Mouse (Mus musculus) CH12.LX (cell line): ENCODE data around the gene Ciz1. TPM values are rescaled to one million over a fixed set of nuclear protein-coding genes. Genes with fewer than 3 reads are reported as not detected.

Experiments used
- DNase-seq: peaks from one replicate; pipeline ENCODE4 v3.0.0-alpha.2; 2013; ENCODE audit errors: extremely low read depth
- H3K27ac ChIP-seq: 2 replicates; pipeline ENCODE4 v1.5.1; 2012; ENCODE audit warnings: low read depth, mild to moderate bottlenecking, control low read depth, moderate library complexity; ENCODE audit not compliant: insufficient read depth
- H3K27me3 ChIP-seq: replicated peaks from 2 replicates; pipeline ENCODE3; 2012; ENCODE audit warnings: inconsistent platforms
- H3K36me3 ChIP-seq, 2 experiments: replicated peaks in 1 of 2; 2 replicates each; pipeline versions ENCODE3 to v1.6.1; 2012; ENCODE audit warnings: inconsistent platforms in 1 of 2, low read length in 1 of 2, mild to moderate bottlenecking in 1 of 2, mixed read lengths in 1 of 2, moderate library complexity in 1 of 2; ENCODE audit not compliant: control insufficient read depth in 1 of 2, insufficient read depth in 1 of 2
- H3K4me1 ChIP-seq, 2 experiments: 2 replicates each; pipeline ENCODE4 v1.6.1; 2012; ENCODE audit warnings: inconsistent platforms in 1 of 2, moderate library complexity in 1 of 2; ENCODE audit not compliant: insufficient read depth in 2 of 2, control insufficient read depth in 1 of 2
- H3K4me2 ChIP-seq: 2 replicates; pipeline ENCODE4 v1.6.1; 2012; ENCODE audit warnings: low read depth, mild to moderate bottlenecking, control low read depth; ENCODE audit not compliant: poor library complexity, insufficient read depth, severe bottlenecking
- H3K4me3 ChIP-seq, 3 experiments: fragments of 150-350 bp in 1 of 3; sonication (generic) in 1 of 3; replicated peaks in 1 of 3; 2 replicates each; pipeline versions ENCODE3 to v1.5.1; 2011 to 2012; ENCODE audit warnings: low read depth in 2 of 3, low read length in 2 of 3, mild to moderate bottlenecking in 2 of 3, moderate library complexity in 2 of 3, control low read depth in 1 of 3, improper control_type of control experiment in 1 of 3, inconsistent platforms in 1 of 3, mixed read lengths in 1 of 3; ENCODE audit not compliant: poor library complexity in 1 of 3
- H3K79me2 ChIP-seq: replicated peaks from 2 replicates; pipeline ENCODE4 v1.6.1; 2012; ENCODE audit warnings: mild to moderate bottlenecking, moderate library complexity; ENCODE audit not compliant: control insufficient read depth, poor library complexity, insufficient read depth, severe bottlenecking; ENCODE audit errors: extremely low read depth
- H3K9ac ChIP-seq: 2 replicates; pipeline ENCODE4 v1.6.1; 2012; ENCODE audit warnings: low read depth, mild to moderate bottlenecking, control low read depth, moderate library complexity; ENCODE audit not compliant: insufficient read depth
- H3K9me3 ChIP-seq: replicated peaks from 2 replicates; pipeline ENCODE3; 2012; ENCODE audit warnings: low read length, inconsistent platforms, mixed read lengths
- CHD2 ChIP-seq: IDR thresholded peaks from 2 replicates; pipeline ENCODE4 v1.6.1; 2011; ENCODE audit warnings: low read length, improper control_type of control experiment
- CTCF ChIP-seq, 2 experiments: IDR thresholded peaks in 1 of 2; conservative IDR thresholded peaks in 1 of 2; 2 replicates each; pipeline ENCODE4 v1.5.1; 2011 to 2012; ENCODE audit warnings: low read depth in 2 of 2, low read length in 2 of 2, improper control_type of control experiment in 1 of 2, inconsistent platforms in 1 of 2, mild to moderate bottlenecking in 1 of 2, moderate library complexity in 1 of 2
- E2F4 ChIP-seq: IDR thresholded peaks from 2 replicates; pipeline ENCODE4 v1.6.1; 2011; ENCODE audit warnings: low read depth, low read length, improper control_type of control experiment; ENCODE audit not compliant: insufficient replicate concordance
- EP300 ChIP-seq: IDR thresholded peaks from 2 replicates; pipeline ENCODE4 v1.6.1; 2011; ENCODE audit warnings: low read length, improper control_type of control experiment
- ETS1 ChIP-seq: conservative IDR thresholded peaks from 2 replicates; pipeline ENCODE4 v1.6.1; 2012; ENCODE audit warnings: low read depth, mild to moderate bottlenecking, inconsistent platforms, low read length, improper control_type of control experiment, moderate library complexity
- HCFC1 ChIP-seq: IDR thresholded peaks from 2 replicates; pipeline ENCODE4 v1.6.1; 2012; ENCODE audit warnings: low read depth, mild to moderate bottlenecking, inconsistent platforms, low read length, improper control_type of control experiment
- JUND ChIP-seq: conservative IDR thresholded peaks from 2 replicates; pipeline ENCODE4 v1.6.1; 2011; ENCODE audit warnings: low read depth, low read length, improper control_type of control experiment
- KAT2A ChIP-seq: IDR thresholded peaks from 2 replicates; pipeline ENCODE4 v1.6.1; 2012; ENCODE audit warnings: low read length, improper control_type of control experiment, inconsistent platforms; ENCODE audit not compliant: insufficient replicate concordance
- MAFK ChIP-seq: IDR thresholded peaks from 2 replicates; pipeline ENCODE4 v1.6.1; 2011; ENCODE audit warnings: low read length, improper control_type of control experiment; ENCODE audit not compliant: insufficient replicate concordance
- MAX ChIP-seq: IDR thresholded peaks from 2 replicates; pipeline ENCODE4 v1.6.1; 2011; ENCODE audit warnings: low read length, improper control_type of control experiment
- MAZ ChIP-seq: IDR thresholded peaks from 2 replicates; pipeline ENCODE4 v1.6.1; 2012; ENCODE audit warnings: low read depth, mild to moderate bottlenecking, inconsistent platforms, low read length, improper control_type of control experiment, moderate library complexity
- NELFE ChIP-seq: IDR thresholded peaks from 2 replicates; pipeline ENCODE4 v1.6.1; 2011; ENCODE audit warnings: low read depth, low read length, improper control_type of control experiment
- NRF1 ChIP-seq: IDR thresholded peaks from 2 replicates; pipeline ENCODE4 v1.6.1; 2014; ENCODE audit warnings: low read depth, mild to moderate bottlenecking, inconsistent platforms, low read length, improper control_type of control experiment, moderate library complexity
- POLR2A ChIP-seq: IDR thresholded peaks from 2 replicates; pipeline ENCODE4 v1.6.1; 2011; ENCODE audit warnings: low read depth, mild to moderate bottlenecking, improper control_type of control experiment, low read length
- TBP ChIP-seq: conservative IDR thresholded peaks from 2 replicates; pipeline ENCODE4 v1.6.1; 2011; ENCODE audit warnings: low read depth, low read length, improper control_type of control experiment
- TCF12 ChIP-seq: IDR thresholded peaks from 2 replicates; pipeline ENCODE4 v1.6.1; 2014; ENCODE audit warnings: low read depth, mild to moderate bottlenecking, inconsistent platforms, low read length, improper control_type of control experiment
- USF1 ChIP-seq: IDR thresholded peaks from 2 replicates; pipeline ENCODE4 v1.6.1; 2014; ENCODE audit warnings: low read depth, mild to moderate bottlenecking, inconsistent platforms, low read length, improper control_type of control experiment
- USF2 ChIP-seq: conservative IDR thresholded peaks from 2 replicates; pipeline ENCODE4 v1.6.1; 2011; ENCODE audit warnings: low read depth, low read length, improper control_type of control experiment
- ZC3H11A ChIP-seq: IDR thresholded peaks from 2 replicates; pipeline ENCODE4 v1.6.1; 2012; ENCODE audit warnings: low read depth, mild to moderate bottlenecking, inconsistent platforms, low read length, improper control_type of control experiment
- ZMIZ1 ChIP-seq: IDR thresholded peaks from 2 replicates; pipeline ENCODE4 v1.6.1; 2012; ENCODE audit warnings: low read depth, mild to moderate bottlenecking, inconsistent platforms, low read length, improper control_type of control experiment
- dilution Hi-C: fragments of 300-500 bp; cut with MboI; formaldehyde crosslinking; loops from 2 replicates; pipeline ENCODE4 v1.14.3; 2020; ENCODE audit warnings: low sequenced_read_pairs; ENCODE audit not compliant: extremely low pct_unique_long_range_greater_than_20kb, extremely low pct_ligation_motif_present
- in situ Hi-C: fragments of 300-500 bp; cut with MboI; formaldehyde crosslinking; loops from 3 replicates; pipeline ENCODE4 v1.14.3; 2019; ENCODE audit warnings: low sequenced_read_pairs, low pct_ligation_motif_present, low pct_unique_long_range_greater_than_20kb, mixed read lengths
- polyA plus RNA-seq: library from polyadenylated mRNA; unstranded; fragments of >175 nt; gene quantifications from 2 replicates; pipeline ENCODE4 v1.2.1, GENCODE M21; 2012; ENCODE audit warnings: low read depth; ENCODE audit not compliant: insufficient read length
- total RNA-seq, 2 experiments: library from RNA; depleted of rRNA; stranded (reverse); fragments of 300-350 nt in 1 of 2; fragments of >200 nt in 1 of 2; gene quantifications; 2 replicates each; pipeline ENCODE4 v1.2.3; 2012 to 2014

Ciz1 gene
- total and polyA plus RNA-seq, 3 experiments, result 8.1 to 47.3 (median 20.4) TPM

GRCm38 (mm10) chr2:32325342-32325741, 26.8 kb upstream of the Ciz1 start:
- H3K4me3 ChIP-seq, result no peak overlapping the region
- no peaks in the 10 kb centered on the region for H3K36me3 ChIP-seq
- H3K27me3 ChIP-seq, result peaks cover 87% of the 10 kb centered on the region
- H3K9ac ChIP-seq, result no peak overlapping the region
- in situ Hi-C loops, result no loop called here
- peaks cover 3% of the 10 kb centered on the region for H3K9me3 ChIP-seq
- TF ChIP-seq HCFC1, result no peak
- TF ChIP-seq TCF12, result no peak
- no peak for TF ChIP-seq USF2
- no peak for TF ChIP-seq JUND
- TF ChIP-seq NELFE, result no peak
- TF ChIP-seq CTCF (conservative IDR thresholded peaks at IDR 0.05 in 1 of 2, IDR thresholded peaks at IDR 0.05 in 1 of 2; ENCODE audit: low read depth in 2 of 2, low read length in 2 of 2), result no peak
- TF ChIP-seq MAFK, result no peak
- TF ChIP-seq MAZ, result no peak
- no peak for TF ChIP-seq E2F4
- TF ChIP-seq, all 38 proteins: peak for 0
- no peaks in the 10 kb centered on the region for H3K4me1 ChIP-seq
- DNase-seq, result no peak
- dilution Hi-C loops, result no loop called here
- no peaks in the 10 kb centered on the region for H3K79me2 ChIP-seq
- no peak overlapping the region for H3K4me2 ChIP-seq
- no peak overlapping the region for H3K27ac ChIP-seq

- peaks cover 88% of the 10 kb centered on the region for H3K27me3 ChIP-seq
- TF ChIP-seq POLR2A, result no peak
- no peak for TF ChIP-seq ZC3H11A
- no peak for TF ChIP-seq USF1
- no peak for TF ChIP-seq EP300
- TF ChIP-seq CHD2, result no peak
- TF ChIP-seq TBP, result no peak
- TF ChIP-seq TCF12, result no peak
- no peak for TF ChIP-seq KAT2A
- TF ChIP-seq MAFK, result no peak
- no peak for TF ChIP-seq NRF1
- no peak for TF ChIP-seq ETS1
- no peak for TF ChIP-seq MAX
- TF ChIP-seq JUND, result no peak
- no peak for TF ChIP-seq ZMIZ1
- dilution Hi-C loops, result no loop called here
These were observed 24.9 kb upstream of the Ciz1 start for GRCm38 (mm10) chr2:32327200-32327599.

More at GRCm38 (mm10) chr2:32327200-32327599, 24.9 kb upstream of the Ciz1 start:
- in situ Hi-C loops, result no loop called here
- no peak for DNase-seq
- no peak overlapping the region for H3K4me2 ChIP-seq
- H3K79me2 ChIP-seq, result no peaks in the 10 kb centered on the region
- no peak overlapping the region for H3K4me3 ChIP-seq
- no peak overlapping the region for H3K27ac ChIP-seq
- peaks cover 3% of the 10 kb centered on the region for H3K9me3 ChIP-seq
- H3K4me1 ChIP-seq, result no peaks in the 10 kb centered on the region
- H3K36me3 ChIP-seq, result no peaks in the 10 kb centered on the region
- no peak overlapping the region for H3K9ac ChIP-seq
